Mouse (Mus musculus): ENCODE data around the gene Iqcf5. TPM values are rescaled to one million over a fixed set of nuclear protein-coding genes. Genes with fewer than 3 reads are reported as not detected.
"Not testable (repeated sequence)": the region's sequence is repeated elsewhere in the genome, so short reads cannot be mapped to it uniquely, and the experiment has no call there.

Iqcf5 gene
- total RNA-seq, 2 experiments from 2014 or later = 0.92 to 1.2 TPM

DNA sequence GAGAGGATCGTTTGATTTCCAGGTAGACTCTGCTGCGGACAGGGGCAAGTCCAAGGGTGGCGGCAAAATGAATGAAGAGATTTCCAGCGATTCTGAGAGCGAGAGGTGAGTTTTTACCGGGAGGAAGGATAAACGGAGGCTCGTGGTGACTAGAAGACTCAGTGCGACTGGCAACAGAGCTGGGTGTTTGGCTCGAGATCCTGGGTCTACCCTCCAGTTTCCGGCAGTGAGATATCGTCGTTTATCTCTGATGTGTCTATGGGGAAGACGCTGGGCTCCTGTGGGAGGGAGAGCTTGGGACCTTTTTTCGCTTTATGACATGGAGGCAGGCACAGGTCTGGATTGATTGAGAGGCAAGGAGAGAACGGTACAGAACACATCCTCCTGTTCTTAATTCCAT, 36.7 kb upstream of the Iqcf5 start:
- peak in 1 of 2 experiments; percentile 13 for DNase-seq (ENCODE audit: extremely low spot score in 1 of 2, low spot score in 2 of 2)
- intact Hi-C loops (cut with DNase I) = no loop called here

DNA sequence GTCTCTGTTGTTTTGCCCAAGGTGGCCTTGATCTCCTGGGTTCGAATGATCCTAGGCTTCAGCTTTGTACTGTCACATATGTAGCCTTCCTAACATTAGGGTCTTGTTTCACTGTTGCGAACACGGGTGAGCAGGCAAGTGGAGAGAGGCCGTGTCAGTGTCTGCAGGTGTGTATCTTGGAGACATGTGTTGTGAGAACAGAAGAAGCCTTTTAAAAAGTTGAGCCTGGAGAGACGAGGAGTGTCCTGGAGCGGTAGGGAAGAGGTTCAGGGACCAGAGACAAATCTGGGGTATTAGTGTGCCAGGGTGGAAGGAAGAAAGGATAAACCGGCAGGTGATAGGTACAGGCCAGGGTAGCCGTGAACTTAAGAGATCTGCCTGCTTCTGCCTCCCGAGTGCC, 36.3 kb upstream of the Iqcf5 start:
- peak in 1 of 2 experiments; percentile 7 for DNase-seq (ENCODE audit: extremely low spot score in 1 of 2, low spot score in 2 of 2)
- intact Hi-C loops (cut with DNase I) = no loop called here

DNA sequence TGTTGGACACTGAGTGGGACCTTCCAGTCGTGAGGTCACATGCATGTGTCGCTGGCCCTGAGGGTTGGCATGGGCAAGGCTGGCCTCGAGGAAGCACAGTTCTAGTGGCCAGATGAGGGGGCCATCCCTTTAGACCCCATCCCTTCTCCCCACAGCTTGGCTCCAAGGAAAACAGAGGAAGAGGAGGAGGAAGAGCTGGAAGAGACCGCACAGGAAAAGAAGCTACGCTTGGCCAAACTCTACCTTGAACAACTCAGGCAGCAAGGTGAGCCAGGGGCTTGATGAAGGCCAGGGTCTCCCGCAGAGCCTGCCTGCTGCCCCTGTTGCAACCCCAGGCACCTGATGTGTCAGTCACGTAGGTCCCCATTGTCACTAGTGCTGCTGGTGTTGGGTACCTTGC, 33.8 kb upstream of the Iqcf5 start:
- intact Hi-C loops (cut with DNase I) = no loop called here
- DNase-seq (ENCODE audit: extremely low spot score in 1 of 2, low spot score in 2 of 2) = peak in 1 of 2 experiments; percentile 13

DNA sequence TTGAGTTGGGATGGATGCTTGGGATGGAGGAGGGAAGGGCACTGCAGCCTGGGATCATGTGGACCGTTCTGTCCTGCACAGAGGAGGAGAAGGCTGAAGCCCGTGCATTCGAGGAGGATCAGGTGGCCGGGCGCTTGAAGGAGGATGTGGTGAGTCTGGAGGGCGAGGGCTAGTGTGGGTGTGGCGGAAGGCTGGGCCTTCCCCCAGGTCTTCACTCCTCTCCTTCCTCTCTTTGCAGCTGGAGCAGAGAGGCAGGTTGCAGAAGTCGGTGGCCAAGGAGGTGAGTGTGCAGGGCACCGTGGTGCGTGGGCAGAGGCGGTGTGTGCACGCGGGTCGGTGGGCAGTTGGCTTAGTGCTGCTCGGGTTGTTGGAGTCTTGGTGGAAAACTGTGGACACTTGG, 33.3 kb upstream of the Iqcf5 start:
- intact Hi-C loops (cut with DNase I) = no loop called here
- peak in 1 of 2 experiments; percentile 22 for DNase-seq (ENCODE audit: extremely low spot score in 1 of 2, low spot score in 2 of 2)

DNA sequence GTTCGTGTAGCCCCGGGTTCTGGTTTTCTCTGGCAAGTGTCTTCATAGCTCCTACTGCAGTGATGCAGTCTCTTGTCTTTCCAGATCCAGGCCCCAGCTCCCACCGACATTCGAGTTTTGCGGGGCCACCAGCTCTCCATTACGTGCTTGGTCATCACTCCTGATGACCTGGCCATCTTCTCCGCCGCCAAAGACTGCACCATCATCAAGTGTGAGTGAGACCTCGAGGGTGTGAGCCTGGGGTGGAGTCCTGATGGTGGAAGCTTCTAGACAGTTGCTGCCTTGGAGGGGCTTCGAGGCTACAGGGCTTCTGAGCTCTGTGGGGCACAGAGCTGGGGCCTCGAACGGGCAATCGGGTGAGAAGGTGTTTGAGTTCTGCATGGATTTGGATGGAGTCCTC, 32.7 kb upstream of the Iqcf5 start:
- intact Hi-C loops (cut with DNase I) = no loop called here
- peak in 1 of 2 experiments; percentile 19 for DNase-seq (ENCODE audit: extremely low spot score in 1 of 2, low spot score in 2 of 2)

DNA sequence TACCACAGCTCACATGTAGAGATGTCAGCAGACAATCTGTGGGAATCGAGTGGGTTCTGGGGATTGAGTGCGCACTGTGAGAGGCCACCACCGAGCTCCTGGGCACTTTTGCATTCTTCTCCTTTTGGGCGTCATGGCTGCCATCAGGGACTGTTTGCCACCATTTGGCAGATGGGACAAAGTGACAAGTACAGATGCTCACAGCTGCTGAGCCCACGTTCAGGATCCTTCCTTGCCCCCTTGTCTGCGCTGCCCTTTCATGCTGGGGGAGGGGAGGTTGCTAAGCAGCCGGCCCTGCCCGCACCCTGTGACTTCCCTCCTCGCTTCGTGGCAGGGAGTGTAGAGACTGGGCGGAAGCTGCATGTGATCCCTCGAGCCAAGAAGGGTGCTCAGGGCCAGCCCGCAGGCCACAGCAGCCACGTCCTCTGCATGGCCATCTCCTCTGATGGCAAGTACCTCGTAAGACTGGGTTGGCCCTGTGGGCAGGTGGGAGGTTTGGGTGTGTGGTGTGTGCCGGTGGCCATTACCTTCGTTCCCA, 31.7 kb upstream of the Iqcf5 start:
- intact Hi-C loops (cut with DNase I) = no loop called here
- peak in 1 of 2 experiments; percentile 21 for DNase-seq (ENCODE audit: extremely low spot score in 1 of 2, low spot score in 2 of 2)

DNA sequence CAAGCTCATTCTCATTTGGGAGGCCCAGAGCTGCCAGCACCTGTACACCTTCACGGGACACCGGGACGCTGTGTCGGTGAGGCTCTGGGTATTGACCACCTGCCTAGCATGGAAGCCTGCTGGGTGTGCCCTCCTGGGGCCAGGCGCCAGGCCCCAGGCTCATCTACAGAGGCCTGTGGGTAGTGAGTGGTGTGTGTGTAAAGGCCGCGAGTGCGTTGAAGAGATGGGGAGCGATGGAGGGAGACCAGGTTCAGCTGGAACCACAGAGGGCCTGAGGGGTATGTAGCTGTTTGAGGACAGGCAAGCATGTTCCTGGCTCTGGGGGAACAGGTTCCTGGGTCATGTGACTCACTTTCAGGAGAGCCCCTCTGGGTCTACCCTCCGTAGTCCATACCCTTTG, 31.2 kb upstream of the Iqcf5 start:
- intact Hi-C loops (cut with DNase I) = no loop called here
- DNase-seq (ENCODE audit: extremely low spot score in 1 of 2, low spot score in 2 of 2) = no peak

DNA sequence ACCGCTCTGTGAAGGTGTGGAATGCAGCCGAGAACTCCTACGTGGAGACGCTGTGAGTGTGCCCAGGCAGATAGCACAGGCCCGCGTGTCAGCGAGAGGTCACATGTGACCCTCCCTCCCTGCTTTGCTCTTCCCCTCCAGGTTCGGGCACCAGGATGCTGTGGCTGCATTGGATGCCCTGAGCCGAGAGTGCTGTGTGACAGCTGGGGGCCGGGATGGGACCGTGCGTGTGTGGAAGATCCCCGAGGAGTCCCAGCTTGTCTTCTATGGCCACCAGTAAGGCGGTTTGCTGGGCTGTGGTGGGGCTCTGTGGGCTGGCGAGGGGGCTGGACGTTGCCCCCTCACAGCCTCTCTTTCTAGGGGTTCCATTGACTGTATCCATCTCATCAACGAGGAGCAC, 30.8 kb upstream of the Iqcf5 start:
- intact Hi-C loops (cut with DNase I) = no loop called here
- peak in 1 of 2 experiments; percentile 20 for DNase-seq (ENCODE audit: extremely low spot score in 1 of 2, low spot score in 2 of 2)

DNA sequence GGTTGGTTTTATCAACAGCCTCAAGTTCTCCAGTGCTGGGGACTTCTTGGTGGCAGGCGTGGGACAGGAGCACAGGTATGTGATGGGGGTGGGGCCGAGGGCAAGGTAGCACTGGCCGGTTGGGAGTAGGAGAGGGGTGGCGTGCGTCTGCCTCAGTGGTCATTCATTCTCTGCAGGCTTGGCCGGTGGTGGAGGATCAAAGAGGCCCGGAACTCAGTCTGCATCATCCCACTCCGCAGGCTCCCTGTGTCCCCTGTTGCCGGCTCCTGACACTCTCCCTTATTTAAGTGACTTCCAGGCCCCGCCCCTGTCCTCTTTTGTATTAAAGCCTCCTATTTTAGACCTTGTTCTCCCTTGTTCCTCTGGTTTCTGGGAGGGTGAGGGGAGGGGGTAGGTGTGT, 29.3 kb upstream of the Iqcf5 start:
- DNase-seq (ENCODE audit: extremely low spot score in 1 of 2, low spot score in 2 of 2) = peak in 1 of 2 experiments; percentile 27
- intact Hi-C loops (cut with DNase I) = no loop called here

DNA sequence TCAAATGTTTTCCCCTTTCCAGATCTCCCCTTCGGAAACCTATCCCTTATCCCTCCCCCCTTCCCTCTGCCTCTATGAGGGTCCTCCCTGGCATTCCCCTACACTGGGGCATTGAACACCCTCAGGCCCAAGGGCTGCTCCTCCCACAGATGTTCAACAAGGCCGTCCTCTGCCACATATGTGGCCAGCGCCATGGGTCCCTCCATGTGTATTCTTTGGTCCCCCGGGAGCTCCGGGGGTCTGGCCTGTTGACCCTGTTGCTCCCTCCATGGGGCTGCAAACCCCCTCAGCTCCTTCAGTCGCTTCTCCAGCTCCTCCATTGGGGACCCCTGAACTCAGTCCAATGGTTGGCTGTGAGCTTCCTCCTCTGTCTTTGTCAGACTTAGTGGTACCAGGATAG, 26.8 kb upstream of the Iqcf5 start:
- DNase-seq (ENCODE audit: extremely low spot score in 1 of 2, low spot score in 2 of 2); intact Hi-C loops (cut with DNase I): not testable (repeated sequence)

DNA sequence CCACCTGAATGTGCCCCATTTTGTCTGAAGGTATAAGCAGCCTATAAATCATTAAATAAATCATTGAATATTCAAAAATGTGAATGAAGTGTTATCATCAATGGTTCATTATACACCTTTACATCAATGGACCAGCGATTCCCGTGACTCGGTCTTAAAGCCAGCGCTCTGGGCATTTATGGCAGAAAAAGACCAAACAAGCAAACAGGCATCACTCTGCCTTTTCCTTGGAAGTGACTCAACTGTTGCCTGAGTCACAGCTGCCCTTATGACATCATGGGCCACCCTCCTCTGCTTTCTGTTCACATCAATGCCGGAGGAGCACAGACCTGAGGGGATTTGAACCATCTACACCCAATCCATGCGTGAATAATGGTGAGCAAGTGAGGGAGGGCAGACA, 14.7 kb upstream of the Iqcf5 start, which contains the start of gene Iqcf1:
Iqcf1 (plus strand) TSS at position 301 of the 400 bp plus-strand sequence.
- no peak for DNase-seq (ENCODE audit: extremely low spot score in 1 of 2, low spot score in 2 of 2)
- intact Hi-C loops (cut with DNase I) = no loop called here

DNA sequence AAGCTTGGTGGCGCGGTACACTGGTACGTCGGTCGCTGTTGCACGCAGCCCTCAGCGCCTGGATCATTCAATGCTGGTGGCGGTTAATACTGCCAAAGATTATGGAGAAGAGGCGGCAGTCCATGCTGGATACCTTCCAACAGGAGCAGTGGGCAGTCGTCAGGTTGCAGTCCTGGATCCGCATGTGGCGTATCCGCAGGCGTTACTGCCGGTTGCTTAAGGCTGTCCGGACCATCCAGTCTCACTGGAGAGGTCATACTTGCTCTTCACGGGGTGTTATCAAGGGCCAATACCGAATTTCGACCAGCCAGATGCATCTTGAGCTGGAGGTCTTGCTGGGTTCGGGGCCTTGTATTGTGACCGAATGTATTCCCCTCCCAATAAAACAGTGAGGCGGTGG, 12.5 kb upstream of the Iqcf5 start:
- DNase-seq (ENCODE audit: extremely low spot score in 1 of 2, low spot score in 2 of 2) = no peak
- intact Hi-C loops (cut with DNase I) = no loop called here

DNA sequence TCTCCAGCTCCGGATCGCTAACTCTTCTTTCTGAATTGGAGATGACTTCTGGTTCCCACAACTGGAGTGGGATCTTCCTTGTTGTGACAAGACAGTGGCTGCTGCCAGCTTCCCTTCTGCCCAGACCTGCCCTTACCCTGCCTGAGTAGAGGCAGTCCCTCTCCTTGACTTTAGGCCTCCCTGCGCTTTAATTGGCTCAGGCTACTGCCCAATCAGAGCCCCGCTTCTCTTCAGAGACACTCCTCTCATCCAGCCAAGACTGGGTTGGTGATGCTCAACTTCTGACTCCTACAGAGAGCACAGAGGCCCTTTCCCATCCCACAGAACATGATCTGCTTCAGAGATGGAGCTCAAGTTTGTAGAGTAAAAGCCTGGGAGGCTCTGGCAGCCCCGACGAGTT, 10.1 kb upstream of the Iqcf5 start:
- intact Hi-C loops (cut with DNase I) = no loop called here
- DNase-seq (ENCODE audit: extremely low spot score in 1 of 2, low spot score in 2 of 2) = no peak

DNA sequence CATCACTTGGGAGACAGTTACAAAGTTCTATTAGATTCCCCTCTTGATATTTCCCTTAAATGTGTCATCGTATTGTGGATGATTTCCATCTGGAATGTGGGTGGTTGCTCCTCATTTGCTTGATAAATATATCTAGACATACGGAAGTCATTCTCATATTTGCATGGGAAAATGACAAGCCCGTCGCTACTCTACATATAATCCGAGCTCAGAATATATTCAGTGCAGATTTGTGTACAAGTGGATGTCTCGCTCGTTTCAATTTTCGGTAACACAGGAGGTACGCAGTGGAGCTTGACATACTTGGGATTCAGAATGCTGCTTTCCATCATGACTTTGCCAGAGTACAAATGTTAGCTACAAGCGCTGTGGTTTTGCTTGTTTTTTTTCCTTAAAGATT, 5.0 kb upstream of the Iqcf5 start:
- peak in 1 of 2 experiments; percentile 33 for DNase-seq (ENCODE audit: extremely low spot score in 1 of 2, low spot score in 2 of 2)
- intact Hi-C loops (cut with DNase I) = no loop called here

DNA sequence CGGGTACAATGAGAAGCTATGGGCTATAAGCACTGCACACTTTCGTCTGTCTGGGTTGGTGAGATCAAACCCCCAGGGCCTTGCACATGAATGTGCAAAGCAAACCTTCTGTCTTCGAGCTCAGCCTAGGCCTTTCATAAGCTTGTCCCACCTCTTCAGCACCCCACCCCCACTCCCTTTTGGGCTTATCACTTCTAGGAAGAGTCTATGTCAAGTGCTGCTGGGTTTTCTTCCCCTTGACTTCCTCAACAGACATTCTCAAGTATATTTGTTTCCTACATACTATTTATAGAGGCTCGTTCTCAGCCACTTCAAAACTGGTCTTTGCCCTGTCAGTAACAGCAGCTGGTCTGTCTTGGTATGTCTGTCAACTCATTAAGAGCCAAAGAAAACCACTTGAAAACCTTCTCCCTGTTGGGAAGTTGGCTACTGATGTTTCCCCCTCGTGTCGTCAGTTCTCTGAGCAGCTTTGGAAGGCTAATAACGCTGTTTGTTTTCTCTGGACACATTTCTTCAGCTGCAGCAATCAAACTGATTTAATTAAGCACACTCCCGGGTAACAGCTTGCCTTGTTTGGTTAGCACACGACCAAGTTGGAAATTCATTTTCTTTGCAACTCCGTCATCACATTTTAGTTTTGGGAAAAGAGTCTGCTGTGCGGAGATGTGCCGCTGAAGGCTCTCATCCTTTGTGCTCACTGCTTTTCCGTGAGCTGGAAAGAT, 1.5 kb upstream of the Iqcf5 start:
- intact Hi-C loops (cut with DNase I) = no loop called here
- DNase-seq (ENCODE audit: extremely low spot score in 1 of 2, low spot score in 2 of 2) = peak in 1 of 2 experiments; percentile 67

DNA sequence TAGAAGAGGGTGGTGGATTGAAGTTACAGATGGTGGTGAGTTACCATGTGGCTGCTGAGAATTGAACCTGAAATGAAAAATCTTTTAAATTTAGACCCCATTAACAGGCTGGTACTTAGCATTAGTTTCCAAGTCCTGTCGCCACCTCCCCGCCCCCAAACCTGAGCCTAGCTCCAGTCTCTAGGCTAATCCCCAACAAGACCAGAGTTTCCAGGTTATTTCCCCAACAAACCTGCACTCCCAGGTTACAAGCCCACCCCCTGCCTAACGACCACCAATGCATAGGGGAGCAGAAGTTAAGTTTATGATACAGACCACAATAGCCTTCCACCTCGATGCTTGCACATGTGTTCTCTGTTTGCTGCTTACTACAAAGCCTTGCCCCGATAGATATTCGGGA, 807 bp upstream of the Iqcf5 start:
- DNase-seq (ENCODE audit: extremely low spot score in 1 of 2, low spot score in 2 of 2) = no peak
- intact Hi-C loops (cut with DNase I) = no loop called here

DNA sequence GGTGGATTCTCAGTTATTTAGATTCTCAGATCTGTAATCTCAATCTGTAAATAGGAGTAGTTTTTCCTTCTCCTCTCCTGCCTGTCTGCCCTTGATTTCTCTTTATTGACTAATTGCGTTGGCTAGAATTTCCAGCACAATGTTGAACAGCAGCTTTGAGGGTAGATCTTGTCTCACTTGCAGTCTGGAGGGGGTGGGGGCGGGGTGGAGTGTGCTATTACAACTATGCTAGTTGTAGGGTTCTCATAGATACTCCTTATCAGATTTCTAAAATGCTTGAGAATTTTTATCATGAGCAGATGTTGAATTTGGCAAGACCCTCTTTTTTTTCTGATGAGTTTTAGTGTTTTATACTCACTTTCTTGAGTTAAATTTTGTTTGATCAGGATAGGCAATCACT, 5.1 kb downstream of the Iqcf5 start:
- intact Hi-C loops (cut with DNase I) = no loop called here
- no peak for DNase-seq (ENCODE audit: extremely low spot score in 1 of 2, low spot score in 2 of 2)

DNA sequence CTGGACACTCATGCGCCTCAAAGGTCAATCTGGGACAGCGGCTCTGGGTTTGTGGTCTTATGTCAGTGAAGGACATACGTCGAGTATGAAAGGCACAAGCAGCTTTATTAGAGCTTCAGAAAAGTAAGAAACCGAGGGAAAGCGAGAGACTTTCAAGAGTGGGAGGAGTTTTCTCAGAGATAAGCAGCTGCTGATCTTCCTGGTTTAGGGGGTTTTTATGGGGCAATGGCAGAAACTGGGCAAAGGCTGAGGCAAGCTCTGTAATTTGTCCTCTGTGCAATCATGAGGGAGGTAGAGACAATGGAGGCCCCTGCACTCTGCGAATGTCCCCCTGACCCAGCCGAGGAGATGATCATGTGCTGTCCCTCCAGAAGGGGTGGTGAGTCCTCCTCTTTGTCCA, 5.5 kb downstream of the Iqcf5 start:
- no peak for DNase-seq (ENCODE audit: extremely low spot score in 1 of 2, low spot score in 2 of 2)
- intact Hi-C loops (cut with DNase I) = no loop called here

DNA sequence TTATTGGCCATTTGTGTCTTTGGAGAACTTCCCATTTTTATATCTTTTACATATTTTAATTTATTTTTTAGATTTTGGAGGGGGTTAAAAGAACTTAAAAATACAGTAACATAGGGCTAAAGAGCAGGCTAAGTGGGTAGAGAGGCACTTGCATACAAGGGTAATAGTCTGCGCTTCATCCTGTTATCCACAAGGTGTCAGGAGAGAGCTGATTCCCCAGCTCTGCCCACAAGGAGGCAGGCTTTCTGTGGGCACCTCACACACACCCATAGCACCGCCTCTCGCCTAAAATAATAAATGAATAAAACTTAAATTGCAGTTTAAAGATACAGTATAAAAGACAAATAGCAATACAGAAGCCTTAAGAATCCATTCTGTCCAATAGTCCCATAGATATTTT, 17.5 kb downstream of the Iqcf5 start:
- DNase-seq (ENCODE audit: extremely low spot score in 1 of 2, low spot score in 2 of 2) = peak in 1 of 2 experiments; percentile 23
- intact Hi-C loops (cut with DNase I) = loop anchor here (5.0 kb wide), 2 partner anchors 65 to 110 kb away; no protein-coding TSS in a partner anchor

DNA sequence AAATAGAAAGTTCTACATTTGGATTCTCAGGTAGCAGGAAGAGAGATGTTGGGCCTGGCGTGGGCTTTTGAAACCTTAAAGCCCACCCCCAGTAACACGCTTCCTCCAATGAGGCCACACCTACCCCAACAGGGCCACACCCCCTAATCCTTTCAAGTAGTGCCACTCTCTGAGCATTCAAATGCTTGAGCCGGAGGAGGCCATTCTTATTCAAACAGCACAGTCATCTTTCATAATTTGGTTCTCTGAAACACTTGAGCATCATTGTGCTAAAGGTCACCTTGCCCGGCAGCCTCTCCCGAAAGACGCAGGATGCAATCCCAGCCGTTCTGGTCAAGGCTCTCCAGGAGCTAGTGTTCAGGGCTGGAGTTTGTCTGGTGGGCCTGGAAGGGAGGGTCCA, 19.9 kb downstream of the Iqcf5 start:
- intact Hi-C loops (cut with DNase I) = loop anchor here (5.0 kb wide), 2 partner anchors 63 to 108 kb away; no protein-coding TSS in a partner anchor
- no peak for DNase-seq (ENCODE audit: extremely low spot score in 1 of 2, low spot score in 2 of 2)

All from left cerebral cortex, postnatal 10 days (tissue).